Mouse (Mus musculus) intestine, embryonic 15.5 days (tissue): Measurements from ENCODE around the gene Vav3. TPM values are rescaled to one million over a fixed set of nuclear protein-coding genes. Genes with fewer than 3 reads are reported as not detected.

Source experiments
- ATAC-seq: fragments of 200-750 bp; cut with Nextera tagmentation; 2 replicates; pipeline ENCODE4 v1.8.0; 2017; ENCODE audit warnings: moderate TSS enrichment, moderate library complexity
- H3K27ac ChIP-seq: fragments of 300-500 bp; sonication (generic); 2 replicates; pipeline ENCODE4 v1.5.1; 2015; ENCODE audit warnings: mild to moderate bottlenecking, inconsistent platforms
- H3K27me3 ChIP-seq: fragments of 300-500 bp; sonication (generic); replicated peaks from 2 replicates; pipeline ENCODE4 v1.6.1; 2015; ENCODE audit warnings: inconsistent platforms
- H3K36me3 ChIP-seq: fragments of 300-500 bp; sonication (generic); 2 replicates; pipeline ENCODE4 v1.6.1; 2015; ENCODE audit warnings: inconsistent platforms
- H3K4me1 ChIP-seq: fragments of 300-500 bp; sonication (generic); replicated peaks from 2 replicates; pipeline ENCODE4 v1.6.1; 2015; ENCODE audit warnings: inconsistent platforms
- H3K4me2 ChIP-seq: fragments of 300-500 bp; sonication (generic); replicated peaks from 2 replicates; pipeline ENCODE4 v1.6.1; 2015; ENCODE audit warnings: mild to moderate bottlenecking, inconsistent platforms
- H3K4me3 ChIP-seq: fragments of 300-500 bp; sonication (generic); replicated peaks from 2 replicates; pipeline ENCODE4 v1.5.1; 2015; ENCODE audit warnings: inconsistent platforms
- H3K9ac ChIP-seq: fragments of 300-500 bp; sonication (generic); 2 replicates; pipeline ENCODE4 v1.6.1; 2015; ENCODE audit warnings: inconsistent platforms
- H3K9me3 ChIP-seq: fragments of 300-500 bp; sonication (generic); 2 replicates; pipeline ENCODE4 v1.6.1; 2016; ENCODE audit warnings: inconsistent platforms
- WGBS: fragments of 180-500 bp; shearing (Covaris S2); methylation state at CpG from one replicate; pipeline ENCODE4 v1.1.7; 2015; 5-methylcytosine and 5-hydroxymethylcytosine counted together
- polyA plus RNA-seq: library from polyadenylated mRNA; unstranded; fragments of >200 nt; fragmentation: Nextera tagmentation; extraction: Ambion mirVana; gene quantifications from 2 replicates; pipeline ENCODE4 v1.2.1, GENCODE M21; 2015

Gene Vav3
- polyA plus RNA-seq, 1 experiment from 2014 or later, result 16.6 TPM

- Histone ChIP-seq H3K9me3 (no peaks in the 10 kb centered on the region), H3K27ac (no peak overlapping the region), H3K4me3 (no peak overlapping the region), H3K4me1 (no peaks in the 10 kb centered on the region), H3K4me2 (no peak overlapping the region), H3K27me3 (no peaks in the 10 kb centered on the region), H3K9ac (no peak overlapping the region), H3K36me3 (no peaks in the 10 kb centered on the region)
- 82% methylated on average over 1 of the region's 1 CpGs for WGBS
- ATAC-seq, result no peak
Measured at GRCm38 (mm10) chr3:109622816-109623215, 282.4 kb downstream of the Vav3 start.

- WGBS, result 59% methylated on average over 2 of the region's 2 CpGs
- Histone ChIP-seq H3K27ac (no peak overlapping the region), H3K4me3 (no peak overlapping the region), H3K9me3 (no peaks in the 10 kb centered on the region), H3K4me2 (no peak overlapping the region), H3K36me3 (no peaks in the 10 kb centered on the region), H3K4me1 (no peaks in the 10 kb centered on the region), H3K27me3 (no peaks in the 10 kb centered on the region), H3K9ac (no peak overlapping the region)
- no peak for ATAC-seq
Measured at GRCm38 (mm10) chr3:109623770-109624169, 283.3 kb downstream of the Vav3 start.

- H3K9ac ChIP-seq, result no peak overlapping the region
- H3K27ac ChIP-seq, result no peak overlapping the region
- WGBS, result 90% methylated on average over 4 of the region's 4 CpGs
- no peaks in the 10 kb centered on the region for H3K27me3 ChIP-seq
- ATAC-seq, result no peak
- H3K4me2 ChIP-seq, result no peak overlapping the region
- no peaks in the 10 kb centered on the region for H3K9me3 ChIP-seq
- H3K36me3 ChIP-seq, result no peaks in the 10 kb centered on the region
- no peaks in the 10 kb centered on the region for H3K4me1 ChIP-seq
- H3K4me3 ChIP-seq, result no peak overlapping the region
Measured at GRCm38 (mm10) chr3:109636045-109636444, 295.6 kb downstream of the Vav3 start.

GRCm38 (mm10) chr3:109639386-109639785 is 298.9 kb downstream of the Vav3 start:
- ATAC-seq, result no peak
- H3K27me3 ChIP-seq, result no peaks in the 10 kb centered on the region
- H3K9ac ChIP-seq, result no peak overlapping the region
- 75% methylated on average over 1 of the region's 1 CpGs for WGBS
- no peak overlapping the region for H3K4me2 ChIP-seq
- H3K27ac ChIP-seq, result no peak overlapping the region
- H3K4me1 ChIP-seq, result no peaks in the 10 kb centered on the region
- no peak overlapping the region for H3K4me3 ChIP-seq
- no peaks in the 10 kb centered on the region for H3K9me3 ChIP-seq
- no peaks in the 10 kb centered on the region for H3K36me3 ChIP-seq

- Histone ChIP-seq H3K4me1 (no peaks in the 10 kb centered on the region), H3K36me3 (no peaks in the 10 kb centered on the region), H3K9me3 (no peaks in the 10 kb centered on the region), H3K4me3 (no peak overlapping the region), H3K9ac (no peak overlapping the region), H3K27ac (no peak overlapping the region), H3K27me3 (no peaks in the 10 kb centered on the region), H3K4me2 (no peak overlapping the region)
- WGBS, result 88% methylated on average over 4 of the region's 4 CpGs
- ATAC-seq, result no peak
Measured at GRCm38 (mm10) chr3:109640796-109641195, 300.3 kb downstream of the Vav3 start.

GRCm38 (mm10) chr3:109648242-109648641 is 307.8 kb downstream of the Vav3 start:
- Histone ChIP-seq H3K9me3 (no peaks in the 10 kb centered on the region), H3K4me2 (no peak overlapping the region), H3K4me1 (no peaks in the 10 kb centered on the region), H3K27ac (no peak overlapping the region), H3K9ac (no peak overlapping the region), H3K4me3 (no peak overlapping the region), H3K36me3 (no peaks in the 10 kb centered on the region), H3K27me3 (no peaks in the 10 kb centered on the region)
- 87% methylated on average over 2 of the region's 2 CpGs for WGBS
- ATAC-seq, result no peak

DNA sequence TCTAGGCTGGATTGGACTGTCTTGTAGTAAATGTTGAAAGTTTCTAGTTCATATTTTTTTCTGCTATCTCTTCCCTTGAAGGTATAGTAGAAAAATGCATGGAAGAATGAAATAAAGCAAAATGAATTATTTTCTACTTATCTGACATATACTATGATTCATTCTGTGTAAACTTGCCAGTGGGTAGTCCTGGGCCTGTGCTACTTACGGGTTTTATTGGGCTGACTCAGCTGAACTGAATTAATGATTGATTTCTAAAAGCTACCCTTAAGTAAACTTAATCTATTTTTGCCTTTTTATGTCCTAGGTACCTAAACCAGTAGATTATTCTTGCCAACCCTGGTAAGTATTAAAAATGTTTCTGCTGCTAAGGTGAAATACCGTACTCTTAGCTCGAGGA is 311.0 kb downstream of the Vav3 start:
- no peaks in the 10 kb centered on the region for H3K4me1 ChIP-seq
- H3K4me3 ChIP-seq, result no peak overlapping the region
- H3K27ac ChIP-seq, result no peak overlapping the region
- no peaks in the 10 kb centered on the region for H3K9me3 ChIP-seq
- no peaks in the 10 kb centered on the region for H3K36me3 ChIP-seq
- peak; percentile 78 for ATAC-seq
- no peak overlapping the region for H3K9ac ChIP-seq
- no peaks in the 10 kb centered on the region for H3K27me3 ChIP-seq
- 56% methylated on average over 3 of the region's 3 CpGs for WGBS
- H3K4me2 ChIP-seq, result no peak overlapping the region

GRCm38 (mm10) chr3:109652860-109653631 is 312.6 kb downstream of the Vav3 start:
- Histone ChIP-seq H3K4me3 (no peak overlapping the region), H3K9ac (no peak overlapping the region), H3K36me3 (no peaks in the 10 kb centered on the region), H3K4me1 (no peaks in the 10 kb centered on the region), H3K27ac (no peak overlapping the region), H3K27me3 (no peaks in the 10 kb centered on the region), H3K4me2 (no peak overlapping the region), H3K9me3 (no peaks in the 10 kb centered on the region)
- WGBS, result 81% methylated on average over 12 of the region's 12 CpGs
- no peak; the same call in 1 of the 2 replicates for ATAC-seq

- Histone ChIP-seq H3K9ac (no peak overlapping the region), H3K4me2 (no peak overlapping the region), H3K27me3 (no peaks in the 10 kb centered on the region), H3K27ac (no peak overlapping the region), H3K4me3 (no peak overlapping the region), H3K9me3 (no peaks in the 10 kb centered on the region), H3K36me3 (no peaks in the 10 kb centered on the region), H3K4me1 (no peaks in the 10 kb centered on the region)
- 97% methylated on average over 4 of the region's 4 CpGs for WGBS
- ATAC-seq, result no peak
Measured at GRCm38 (mm10) chr3:109654386-109654785, 313.9 kb downstream of the Vav3 start.

- Histone ChIP-seq H3K27ac (no peak overlapping the region), H3K4me2 (no peak overlapping the region), H3K4me1 (no peaks in the 10 kb centered on the region), H3K9me3 (no peaks in the 10 kb centered on the region), H3K36me3 (no peaks in the 10 kb centered on the region), H3K9ac (no peak overlapping the region), H3K27me3 (no peaks in the 10 kb centered on the region), H3K4me3 (no peak overlapping the region)
- no peak for ATAC-seq
- 92% methylated on average over 4 of the region's 4 CpGs for WGBS
Measured at GRCm38 (mm10) chr3:109671716-109672115, 331.3 kb downstream of the Vav3 start.

DNA sequence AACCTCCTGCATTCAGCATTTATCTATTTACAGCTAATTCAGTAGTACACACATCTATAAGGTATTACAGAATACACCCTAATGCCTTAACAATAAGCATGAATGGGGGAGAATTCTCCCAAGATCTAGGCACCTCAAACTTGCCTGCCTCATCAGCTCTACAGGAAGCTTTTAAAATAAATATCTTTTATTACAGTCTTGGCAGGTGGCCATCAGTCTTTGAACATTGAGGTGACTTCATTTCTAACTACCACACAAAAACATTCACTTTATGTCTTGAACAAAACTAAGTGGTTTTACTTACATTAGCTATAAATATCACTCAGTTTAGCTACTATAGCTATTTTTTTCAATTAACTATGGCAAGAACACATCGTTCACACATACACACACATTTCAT is 332.5 kb downstream of the Vav3 start:
- Histone ChIP-seq H3K27me3 (no peaks in the 10 kb centered on the region), H3K9ac (no peak overlapping the region), H3K36me3 (no peaks in the 10 kb centered on the region), H3K4me1 (no peaks in the 10 kb centered on the region), H3K4me3 (no peak overlapping the region), H3K9me3 (no peaks in the 10 kb centered on the region), H3K27ac (no peak overlapping the region), H3K4me2 (no peak overlapping the region)
- no peak for ATAC-seq
- WGBS, result 76% methylated on average over 1 of the region's 1 CpGs

- no peaks in the 10 kb centered on the region for H3K4me1 ChIP-seq
- H3K9me3 ChIP-seq, result no peaks in the 10 kb centered on the region
- no peak overlapping the region for H3K9ac ChIP-seq
- H3K4me3 ChIP-seq, result no peak overlapping the region
- H3K36me3 ChIP-seq, result no peaks in the 10 kb centered on the region
- H3K27ac ChIP-seq, result no peak overlapping the region
- no peaks in the 10 kb centered on the region for H3K27me3 ChIP-seq
- 80% methylated on average over 2 of the region's 2 CpGs for WGBS
- H3K4me2 ChIP-seq, result no peak overlapping the region
- ATAC-seq, result no peak
Measured at GRCm38 (mm10) chr3:109680281-109680680, 339.8 kb downstream of the Vav3 start.

DNA sequence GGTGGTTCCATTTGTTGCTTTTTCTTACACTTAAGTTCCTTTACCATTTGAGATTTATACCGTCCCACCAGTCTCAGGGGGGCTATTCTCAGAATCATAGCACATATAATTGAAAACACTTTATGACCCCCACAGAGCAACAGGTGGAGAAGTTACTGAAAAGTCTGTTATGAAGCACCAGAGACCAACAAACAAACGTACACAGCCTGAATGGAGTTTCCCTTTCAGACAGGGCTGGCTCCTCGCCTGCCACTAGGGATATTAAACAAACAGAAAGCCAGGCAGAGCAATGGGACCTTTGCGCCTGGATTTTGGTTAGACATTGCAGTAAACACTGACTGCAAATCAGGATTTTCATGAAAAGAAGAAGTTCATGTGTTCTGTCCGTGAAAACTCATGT is 341.4 kb downstream of the Vav3 start:
- Histone ChIP-seq H3K36me3 (no peaks in the 10 kb centered on the region), H3K27ac (no peak overlapping the region), H3K4me2 (no peak overlapping the region), H3K4me3 (no peak overlapping the region), H3K4me1 (no peaks in the 10 kb centered on the region), H3K9ac (no peak overlapping the region), H3K9me3 (no peaks in the 10 kb centered on the region), H3K27me3 (no peaks in the 10 kb centered on the region)
- 84% methylated on average over 5 of the region's 5 CpGs for WGBS
- ATAC-seq, result no peak
